Mouse (Mus musculus): Measurements from ENCODE around the gene Trpv2. TPM values are rescaled to one million over a fixed set of nuclear protein-coding genes. Genes with fewer than 3 reads are reported as not detected.

Gene Trpv2
- total RNA-seq (2021) = 1 to 10 TPM; 2.0 to 3.7 TPM
- long read RNA-seq, experiment 1, partial matches to known transcripts = 1 of 2 reads
- long read RNA-seq, experiment 1, other reads (novel, unspliced or antisense) = 1 of 2 reads
- long read RNA-seq, experiment 2, partial matches to known transcripts = 4 of 4 reads
- long read RNA-seq, experiment 2, other reads (novel, unspliced or antisense) = 0 of 4 reads

- no peak for DNase-seq
Observed at GRCm38 (mm10) chr11:62573959-62574702, at the start of gene Trpv2. Trpv2 (plus strand) TSS chr11:62574486.

GRCm38 (mm10) chr11:62537089-62537488 lies 37.2 kb upstream of the Trpv2 start:
- no peak for DNase-seq

GRCm38 (mm10) chr11:62537590-62537989 lies 36.7 kb upstream of the Trpv2 start:
- DNase-seq = no peak

GRCm38 (mm10) chr11:62538321-62539088 lies 35.8 kb upstream of the Trpv2 start:
- DNase-seq = peak; percentile 65 to 76

- peak; percentile 85 to 91 for DNase-seq
Observed at GRCm38 (mm10) chr11:62539089-62539890, 35.0 kb upstream of the Trpv2 start, which contains the start of gene Cenpv. Cenpv (minus strand) TSS chr11:62539261.

- DNase-seq = no peak
Observed at GRCm38 (mm10) chr11:62540167-62540566, 34.1 kb upstream of the Trpv2 start.

GRCm38 (mm10) chr11:62540969-62541368 lies 33.3 kb upstream of the Trpv2 start:
- DNase-seq = no peak

GRCm38 (mm10) chr11:62541581-62541980 lies 32.7 kb upstream of the Trpv2 start:
- no peak for DNase-seq

GRCm38 (mm10) chr11:62543991-62544390 lies 30.3 kb upstream of the Trpv2 start:
- no peak for DNase-seq

GRCm38 (mm10) chr11:62549782-62550181 lies 24.5 kb upstream of the Trpv2 start:
- DNase-seq = peak; percentile 83 to 92

GRCm38 (mm10) chr11:62550227-62550685 lies 24.0 kb upstream of the Trpv2 start:
- DNase-seq = peak; percentile 44 to 58

GRCm38 (mm10) chr11:62550727-62551225 lies 23.5 kb upstream of the Trpv2 start, which contains the start of gene Ubb:
Ubb (plus strand) TSS chr11:62551171.
- DNase-seq = peak; percentile 99 to 100

GRCm38 (mm10) chr11:62551226-62552119 lies 22.8 kb upstream of the Trpv2 start:
- DNase-seq = peak; percentile 90 to 92

GRCm38 (mm10) chr11:62553186-62553585 lies 21.1 kb upstream of the Trpv2 start:
- DNase-seq = no peak

- DNase-seq = no peak
Observed at GRCm38 (mm10) chr11:62553633-62554032, 20.7 kb upstream of the Trpv2 start.

- no peak for DNase-seq
Observed at GRCm38 (mm10) chr11:62554163-62554855, 20.0 kb upstream of the Trpv2 start.

GRCm38 (mm10) chr11:62554934-62555517 lies 19.3 kb upstream of the Trpv2 start:
- DNase-seq = no peak

- peak in 1 of 2 experiments; percentile 55 for DNase-seq
Observed at GRCm38 (mm10) chr11:62555896-62556412, 18.3 kb upstream of the Trpv2 start.

- no peak for DNase-seq
Observed at GRCm38 (mm10) chr11:62557205-62557604, 17.1 kb upstream of the Trpv2 start.
